Mouse (Mus musculus) lung, embryonic 16.5 days (tissue): ENCODE results near the gene Nck2. TPM values are rescaled to one million over a fixed set of nuclear protein-coding genes. Genes with fewer than 3 reads are reported as not detected.

ENCODE experiments used
- ATAC-seq: fragments of 200-750 bp; cut with Nextera tagmentation; 2 replicates; pipeline ENCODE4 v1.8.0; 2017; ENCODE audit warnings: low read depth, mild to moderate bottlenecking, moderate library complexity
- H3K27ac ChIP-seq: fragments of 300-500 bp; sonication (generic); 2 replicates; pipeline ENCODE4 v1.5.1; 2014; ENCODE audit warnings: mild to moderate bottlenecking, control low read depth, low read length
- H3K27me3 ChIP-seq: fragments of 300-500 bp; sonication (generic); 2 replicates; pipeline ENCODE4 v1.6.1; 2014; ENCODE audit warnings: low read depth, low read length, mixed read lengths; ENCODE audit not compliant: control insufficient read depth, insufficient read depth
- H3K36me3 ChIP-seq: fragments of 300-500 bp; sonication (generic); 2 replicates; pipeline ENCODE4 v1.6.1; 2014; ENCODE audit warnings: low read length; ENCODE audit not compliant: control insufficient read depth, insufficient read depth
- H3K4me1 ChIP-seq: fragments of 300-500 bp; sonication (generic); replicated peaks from 2 replicates; pipeline ENCODE4 v1.6.1; 2014; ENCODE audit warnings: low read length, mixed read lengths; ENCODE audit not compliant: control insufficient read depth, insufficient read depth
- H3K4me2 ChIP-seq: fragments of 300-500 bp; sonication (generic); 2 replicates; pipeline ENCODE4 v1.6.1; 2014; ENCODE audit warnings: low read depth, low read length, control low read depth
- H3K4me3 ChIP-seq: fragments of 300-500 bp; sonication (generic); 2 replicates; pipeline ENCODE4 v1.5.1; 2014; ENCODE audit warnings: mild to moderate bottlenecking, low read length, control low read depth
- H3K9ac ChIP-seq: fragments of 300-500 bp; sonication (generic); 2 replicates; pipeline ENCODE4 v1.6.1; 2014; ENCODE audit warnings: low read length, control low read depth
- H3K9me3 ChIP-seq: fragments of 300-500 bp; sonication (generic); 2 replicates; pipeline ENCODE4 v1.6.1; 2016; ENCODE audit warnings: low read length; ENCODE audit not compliant: control insufficient read depth
- WGBS: fragments of 180-500 bp; shearing (Covaris S2); extraction: QIAGEN DNeasy Blood & Tissue Kit; methylation state at CpG from one replicate; pipeline ENCODE4 v1.1.7; 2014; 5-methylcytosine and 5-hydroxymethylcytosine counted together
- polyA plus RNA-seq: library from polyadenylated mRNA; unstranded; fragments of >200 nt; fragmentation: Nextera tagmentation; extraction: Ambion mirVana; gene quantifications from 2 replicates; pipeline ENCODE4 v1.2.1, GENCODE M21; 2015

Nck2 gene
- polyA plus RNA-seq, 1 experiment from 2014 or later = 43.4 TPM

DNA sequence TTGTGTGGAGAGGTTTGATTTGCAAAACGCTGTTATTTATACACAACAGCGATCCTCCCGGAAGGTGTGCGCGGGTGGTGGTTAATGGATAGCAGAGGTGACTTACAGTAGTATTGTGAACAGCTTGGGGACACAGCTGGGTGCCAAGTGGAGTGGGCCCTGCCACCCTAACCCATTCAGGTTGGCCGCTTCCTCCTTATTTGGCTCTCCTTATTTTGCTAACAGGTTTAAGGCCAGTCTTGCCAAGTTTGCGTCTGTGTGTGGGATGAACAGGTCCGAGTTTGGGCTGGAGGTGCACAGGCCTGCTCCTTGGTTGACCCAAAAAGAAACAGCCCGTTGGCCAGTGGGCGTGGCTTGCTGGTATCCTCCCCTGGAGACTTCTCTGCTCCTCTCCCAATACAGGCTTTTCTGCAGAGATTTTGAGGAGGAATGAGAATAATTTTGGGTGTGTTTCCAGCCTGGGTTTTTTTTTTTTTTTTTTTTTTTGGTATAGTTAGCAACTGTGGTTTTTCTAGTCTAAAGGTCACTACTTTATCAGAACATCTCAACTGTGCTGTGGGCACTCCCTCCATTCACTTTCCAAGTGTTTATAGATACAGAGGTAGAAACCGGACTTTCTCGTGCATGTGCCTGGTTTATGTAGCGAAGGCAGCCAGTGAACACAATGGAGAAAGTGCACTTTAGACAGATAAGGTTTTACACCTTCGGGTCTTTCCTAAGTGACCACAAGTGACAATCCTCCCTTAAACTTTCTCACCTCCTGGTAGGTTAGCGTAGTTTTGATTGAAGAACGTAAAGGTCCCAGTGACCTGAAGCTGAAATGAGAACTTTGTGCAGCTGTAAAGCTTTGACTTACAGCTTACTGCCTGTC lies 2.6 kb downstream of the Nck2 start:
- peak overlapping the region; percentile 92 for H3K4me2 ChIP-seq
- H3K4me3 ChIP-seq = peak overlapping the region; percentile 97
- WGBS = 5% methylated on average over 16 of the region's 16 CpGs
- peaks cover 37% of the 10 kb centered on the region for H3K4me1 ChIP-seq
- no peaks in the 10 kb centered on the region for H3K9me3 ChIP-seq
- no peaks in the 10 kb centered on the region for H3K27me3 ChIP-seq
- H3K27ac ChIP-seq = peak overlapping the region; percentile 92
- peak overlapping the region; percentile 96 for H3K9ac ChIP-seq
- ATAC-seq = no peak
- H3K36me3 ChIP-seq = no peaks in the 10 kb centered on the region

DNA sequence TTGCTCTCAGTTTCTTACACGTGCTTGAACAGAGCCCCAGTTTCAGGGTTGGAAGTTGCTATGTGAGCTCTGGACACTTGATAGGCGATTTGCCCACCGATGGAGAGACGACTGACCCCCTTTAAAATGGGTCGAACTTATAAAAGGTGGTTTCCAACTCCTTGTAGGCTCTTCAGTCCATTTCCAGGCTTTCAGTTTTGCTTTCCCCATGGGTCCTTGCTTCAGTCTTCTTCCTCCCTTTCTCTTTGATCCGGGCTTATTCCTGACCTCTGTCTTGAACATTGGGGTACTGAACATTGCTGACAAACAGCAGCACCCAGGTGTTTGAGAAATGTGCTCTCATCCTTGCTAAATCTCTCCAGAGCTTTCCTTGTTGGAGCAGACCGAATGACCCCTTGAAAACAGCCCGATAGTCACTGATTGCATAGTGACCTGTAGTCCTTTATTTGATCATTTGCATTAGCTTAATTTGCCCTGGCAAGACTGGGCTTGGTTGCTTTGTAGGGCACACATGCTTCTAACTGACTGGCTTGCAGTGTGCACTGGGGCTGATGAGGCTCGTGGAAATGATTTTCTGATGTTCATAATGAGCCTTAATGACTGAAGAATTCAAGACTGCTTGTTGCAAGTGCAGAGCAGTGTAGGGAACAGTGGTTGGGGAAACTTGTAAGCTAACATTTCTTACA lies 3.4 kb downstream of the Nck2 start:
- ATAC-seq = no peak
- Histone ChIP-seq H3K9ac (peak overlapping the region; percentile 49; the same call in 1 of the 2 replicates), H3K27ac (no peak overlapping the region), H3K9me3 (no peaks in the 10 kb centered on the region), H3K4me3 (peak overlapping the region; percentile 97), H3K4me1 (peaks cover 37% of the 10 kb centered on the region), H3K4me2 (peak overlapping the region; percentile 92), H3K36me3 (no peaks in the 10 kb centered on the region), H3K27me3 (no peaks in the 10 kb centered on the region)
- WGBS = 30% methylated on average over 9 of the region's 9 CpGs

DNA sequence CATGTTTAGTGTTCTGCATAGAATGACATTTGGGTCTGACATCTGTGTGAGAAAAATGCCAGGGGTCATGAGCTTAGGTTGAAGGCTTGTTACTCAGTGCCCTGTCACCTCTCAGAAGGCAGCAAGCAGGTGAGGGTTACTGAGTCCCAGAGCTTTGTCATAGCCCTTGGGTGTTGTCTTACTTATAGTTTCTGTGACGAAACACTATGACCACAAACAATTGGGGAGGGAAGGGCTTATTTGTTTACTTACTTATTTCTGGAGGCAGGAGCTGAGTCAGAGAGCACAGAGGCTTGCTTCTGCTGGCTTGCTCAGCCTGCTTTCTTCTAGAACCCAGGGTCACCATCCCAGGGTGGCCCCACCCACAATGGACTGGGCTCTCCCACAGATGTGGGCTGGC lies 6.4 kb downstream of the Nck2 start:
- Histone ChIP-seq H3K4me1 (peaks cover 28% of the 10 kb centered on the region), H3K4me3 (no peak overlapping the region), H3K27me3 (no peaks in the 10 kb centered on the region), H3K4me2 (no peak overlapping the region), H3K27ac (no peak overlapping the region), H3K9me3 (no peaks in the 10 kb centered on the region), H3K36me3 (no peaks in the 10 kb centered on the region), H3K9ac (no peak overlapping the region)
- ATAC-seq = no peak
- 71% methylated on average over 1 of the region's 1 CpGs for WGBS

DNA sequence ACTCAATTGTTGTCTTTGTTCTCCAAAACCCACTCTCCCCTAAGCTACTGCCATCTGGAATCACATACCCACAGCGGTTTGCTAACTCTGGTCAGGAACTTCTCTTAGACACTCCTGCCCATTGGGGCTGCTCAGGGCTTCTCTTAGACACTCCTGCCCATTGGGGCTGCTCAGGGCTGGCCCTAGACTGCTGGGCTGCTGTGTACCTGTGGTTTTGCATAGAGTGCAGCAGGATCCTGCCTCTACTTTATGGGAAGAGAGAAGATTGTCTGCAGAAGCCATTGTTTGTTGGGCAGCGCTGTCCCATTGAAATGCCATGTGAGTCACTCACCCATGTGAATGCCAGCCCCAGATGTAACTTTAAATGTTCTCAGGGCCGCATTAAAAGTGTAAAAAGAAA lies 9.3 kb downstream of the Nck2 start:
- Histone ChIP-seq H3K4me3 (no peak overlapping the region), H3K27ac (no peak overlapping the region), H3K36me3 (no peaks in the 10 kb centered on the region), H3K27me3 (no peaks in the 10 kb centered on the region), H3K4me1 (peaks cover 17% of the 10 kb centered on the region), H3K4me2 (no peak overlapping the region), H3K9ac (no peak overlapping the region), H3K9me3 (no peaks in the 10 kb centered on the region)
- WGBS = 85% methylated on average over 3 of the region's 3 CpGs
- ATAC-seq = no peak

DNA sequence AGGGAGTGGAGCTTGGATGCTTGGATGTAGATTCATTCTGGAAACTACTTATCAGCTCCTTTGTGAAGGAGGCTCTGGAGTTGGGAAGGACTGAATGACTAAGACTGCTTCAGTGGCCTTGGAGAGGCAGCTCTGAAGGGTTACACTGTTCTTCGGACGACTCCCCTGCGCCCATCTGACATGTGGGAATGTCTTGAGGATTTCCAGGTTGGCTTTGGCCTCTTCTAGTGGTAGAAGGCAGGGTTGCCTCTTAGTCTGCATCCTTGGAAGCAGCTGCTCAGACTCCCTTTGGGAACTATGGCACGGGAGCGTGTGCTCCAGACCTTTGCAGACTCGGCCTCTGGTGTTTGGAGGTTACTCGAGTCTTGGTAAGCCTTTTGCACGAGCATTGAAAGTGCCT lies 10.4 kb downstream of the Nck2 start:
- H3K9ac ChIP-seq = no peak overlapping the region
- H3K27ac ChIP-seq = no peak overlapping the region
- no peaks in the 10 kb centered on the region for H3K27me3 ChIP-seq
- no peaks in the 10 kb centered on the region for H3K36me3 ChIP-seq
- H3K4me3 ChIP-seq = no peak overlapping the region
- no peak overlapping the region for H3K4me2 ChIP-seq
- 79% methylated on average over 8 of the region's 8 CpGs for WGBS
- no peaks in the 10 kb centered on the region for H3K9me3 ChIP-seq
- peaks cover 11% of the 10 kb centered on the region for H3K4me1 ChIP-seq
- no peak for ATAC-seq

DNA sequence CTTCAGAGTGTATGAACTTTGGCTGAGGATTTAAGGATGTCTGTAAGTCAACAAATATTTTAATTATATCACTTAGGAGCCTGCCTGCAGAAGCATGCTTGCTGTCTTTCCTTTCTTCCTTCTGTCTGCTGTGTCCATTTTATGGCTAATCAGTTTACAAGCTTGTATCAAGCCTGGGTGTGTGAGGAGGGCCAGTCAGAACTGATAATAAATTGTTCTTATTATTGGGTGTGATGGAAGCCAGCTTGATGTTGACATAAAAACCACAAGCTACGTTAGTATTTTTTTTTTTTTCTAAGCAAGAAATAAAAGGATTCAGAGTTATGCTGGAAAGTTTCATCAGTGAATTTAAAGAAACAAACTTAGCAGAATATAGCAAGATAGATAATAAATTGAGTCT lies 10.8 kb downstream of the Nck2 start:
- WGBS = 29% methylated on average over 1 of the region's 1 CpGs
- H3K9ac ChIP-seq = no peak overlapping the region
- ATAC-seq = no peak
- no peak overlapping the region for H3K4me3 ChIP-seq
- H3K27me3 ChIP-seq = no peaks in the 10 kb centered on the region
- H3K27ac ChIP-seq = no peak overlapping the region
- no peaks in the 10 kb centered on the region for H3K9me3 ChIP-seq
- no peaks in the 10 kb centered on the region for H3K36me3 ChIP-seq
- H3K4me2 ChIP-seq = no peak overlapping the region
- peaks cover 7% of the 10 kb centered on the region for H3K4me1 ChIP-seq

DNA sequence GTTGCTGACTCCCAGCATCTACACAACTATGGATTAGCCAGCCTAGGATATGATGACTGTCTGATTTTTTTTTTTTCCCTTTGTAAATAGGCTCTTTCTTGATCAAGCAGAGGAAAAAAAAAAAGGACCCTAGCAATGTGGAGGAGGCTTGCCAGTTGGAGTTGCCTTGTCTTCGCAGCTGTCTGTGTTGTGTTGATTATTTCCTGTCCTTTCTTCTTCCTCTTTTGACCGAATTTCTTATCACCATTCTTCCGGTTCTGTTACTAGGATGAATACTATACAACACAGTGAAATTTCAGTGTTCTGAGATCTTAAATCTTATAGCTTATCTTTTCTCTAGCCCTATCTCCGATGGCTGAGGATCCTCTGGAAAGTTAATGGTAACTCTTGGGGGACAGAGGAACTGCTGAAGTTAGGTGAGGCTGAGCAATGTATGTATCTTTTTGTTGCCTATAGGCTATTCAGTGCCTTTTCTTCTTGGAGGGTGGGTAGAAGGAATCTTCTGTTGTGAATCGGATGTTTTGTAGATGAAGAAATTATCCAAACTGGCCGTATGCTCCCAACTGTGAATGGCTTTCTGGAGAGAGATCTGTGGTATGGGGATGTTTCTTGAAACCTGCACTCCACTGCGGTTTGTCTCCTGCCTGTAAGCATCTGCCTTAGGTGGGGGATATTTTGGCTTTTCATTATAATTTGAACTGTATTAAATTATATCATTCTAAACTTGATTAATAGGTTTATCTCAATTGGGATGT lies 12.8 kb downstream of the Nck2 start:
- Histone ChIP-seq H3K9ac (no peak overlapping the region), H3K9me3 (no peaks in the 10 kb centered on the region), H3K4me2 (no peak overlapping the region), H3K4me3 (no peak overlapping the region), H3K27ac (no peak overlapping the region), H3K36me3 (peaks cover 2% of the 10 kb centered on the region; the same call in 1 of the 2 replicates), H3K4me1 (peaks cover 5% of the 10 kb centered on the region), H3K27me3 (no peaks in the 10 kb centered on the region)
- 73% methylated on average over 7 of the region's 7 CpGs for WGBS
- no peak for ATAC-seq

DNA sequence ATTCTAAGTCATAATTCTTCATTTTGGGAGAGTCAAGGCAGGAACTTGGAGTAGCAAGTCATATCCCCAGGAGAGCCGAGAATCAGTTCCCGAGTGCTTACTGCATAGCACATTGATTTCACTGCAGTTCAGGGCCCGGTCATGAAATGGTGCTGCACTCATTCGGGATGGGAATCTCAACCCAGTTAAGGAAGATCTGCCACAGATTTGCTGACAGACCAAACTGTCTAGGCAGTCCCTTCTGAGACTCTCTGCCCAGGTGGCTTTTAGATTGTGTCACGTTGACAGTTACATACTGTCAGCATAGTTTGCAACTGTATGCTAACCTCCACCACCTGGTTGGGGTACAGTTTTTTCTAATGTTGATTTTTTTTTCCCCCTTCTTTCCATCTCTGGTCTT lies 16.1 kb downstream of the Nck2 start:
- Histone ChIP-seq H3K4me3 (no peak overlapping the region), H3K4me1 (peaks cover 34% of the 10 kb centered on the region), H3K36me3 (peaks cover 2% of the 10 kb centered on the region; the same call in 1 of the 2 replicates), H3K9me3 (no peaks in the 10 kb centered on the region), H3K4me2 (no peak overlapping the region), H3K9ac (no peak overlapping the region), H3K27ac (no peak overlapping the region), H3K27me3 (no peaks in the 10 kb centered on the region)
- no peak for ATAC-seq
- 81% methylated on average over 5 of the region's 5 CpGs for WGBS

DNA sequence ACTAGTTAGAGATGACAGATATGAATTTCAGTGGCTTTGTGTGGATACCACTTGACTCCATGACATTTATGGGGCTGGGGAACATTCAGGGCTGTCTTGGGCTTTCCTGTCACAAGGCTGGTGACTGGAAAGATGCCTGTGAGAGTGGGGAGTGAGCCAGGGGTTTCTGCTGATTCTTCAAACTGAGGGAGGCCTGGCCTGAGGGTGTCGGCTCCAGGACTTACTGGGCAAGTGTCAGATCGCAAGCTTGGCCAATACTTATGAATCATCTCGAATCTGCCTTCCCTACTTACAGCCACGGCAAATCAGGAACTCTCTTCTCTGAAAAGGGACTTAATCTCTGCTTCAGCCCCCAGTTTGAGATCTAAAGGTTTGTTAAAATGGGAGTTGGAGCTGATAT lies 18.3 kb downstream of the Nck2 start:
- Histone ChIP-seq H3K9me3 (no peaks in the 10 kb centered on the region), H3K4me3 (no peak overlapping the region), H3K4me2 (no peak overlapping the region), H3K27me3 (no peaks in the 10 kb centered on the region), H3K36me3 (peaks cover 2% of the 10 kb centered on the region; the same call in 1 of the 2 replicates), H3K27ac (no peak overlapping the region), H3K9ac (no peak overlapping the region), H3K4me1 (peaks cover 48% of the 10 kb centered on the region)
- 41% methylated on average over 4 of the region's 4 CpGs for WGBS
- no peak for ATAC-seq
